Mouse (Mus musculus) NIH3T3 (cell line): Measurements from ENCODE around the gene Irgm1.
"Not testable (repeated sequence)": the region's sequence is repeated elsewhere in the genome, so short reads cannot be mapped to it uniquely, and the experiment has no call there.

ENCODE experiments used
- DNase-seq: peaks from one replicate; pipeline ENCODE4 v3.0.0-alpha.2; 2012; ENCODE audit warnings: low read depth

Irgm1 gene

GRCm38 (mm10) chr11:48853474-48854180, 17.9 kb downstream of the Irgm1 start:
- peak; percentile 89 for DNase-seq

GRCm38 (mm10) chr11:48852624-48853473, 18.6 kb downstream of the Irgm1 start:
- DNase-seq, result no peak

GRCm38 (mm10) chr11:48852190-48852589, 19.3 kb downstream of the Irgm1 start:
- no peak for DNase-seq

- peak; percentile 45 for DNase-seq
Measured at GRCm38 (mm10) chr11:48851270-48851995, 20.1 kb downstream of the Irgm1 start.

- no peak for DNase-seq
Measured at GRCm38 (mm10) chr11:48850240-48850639, 21.2 kb downstream of the Irgm1 start.

- no peak for DNase-seq
Measured at GRCm38 (mm10) chr11:48846881-48847280, 24.6 kb downstream of the Irgm1 start.

GRCm38 (mm10) chr11:48846362-48846761, 25.1 kb downstream of the Irgm1 start:
- DNase-seq, result not testable (repeated sequence)

- DNase-seq, result no peak
Measured at GRCm38 (mm10) chr11:48845244-48845815, 26.2 kb downstream of the Irgm1 start.

- DNase-seq, result peak; percentile 67
Measured at GRCm38 (mm10) chr11:48844309-48844708, 27.2 kb downstream of the Irgm1 start.

GRCm38 (mm10) chr11:48843202-48843601, 28.3 kb downstream of the Irgm1 start:
- no peak for DNase-seq

GRCm38 (mm10) chr11:48842378-48842792, 29.1 kb downstream of the Irgm1 start:
- no peak for DNase-seq

GRCm38 (mm10) chr11:48841213-48841612, 30.3 kb downstream of the Irgm1 start:
- DNase-seq, result no peak

- no peak for DNase-seq
Measured at GRCm38 (mm10) chr11:48840805-48841204, 30.7 kb downstream of the Irgm1 start.

- DNase-seq, result peak; percentile 61
Measured at GRCm38 (mm10) chr11:48838879-48839680, 32.4 kb downstream of the Irgm1 start.

- peak; percentile 42 for DNase-seq
Measured at GRCm38 (mm10) chr11:48838181-48838797, 33.2 kb downstream of the Irgm1 start.

- DNase-seq, result peak; percentile 67
Measured at GRCm38 (mm10) chr11:48837310-48838180, 33.9 kb downstream of the Irgm1 start.

- DNase-seq, result no peak
Measured at GRCm38 (mm10) chr11:48836990-48837309, 34.5 kb downstream of the Irgm1 start.

GRCm38 (mm10) chr11:48835923-48836322, 35.6 kb downstream of the Irgm1 start:
- no peak for DNase-seq

- DNase-seq, result peak; percentile 95
Measured at GRCm38 (mm10) chr11:48833731-48834639, 37.5 kb downstream of the Irgm1 start.
